Mouse (Mus musculus) megakaryocyte-erythroid progenitor cell, adult 5-6 weeks (primary cell): ENCODE measurements around the gene Sec23a. TPM values are rescaled to one million over a fixed set of nuclear protein-coding genes. Genes with fewer than 3 reads are reported as not detected.

Experiments
- total RNA-seq, 2 experiments: library from RNA; stranded (forward) in 1 of 2; stranded (reverse) in 1 of 2; fragments of 200-1000, 215-1000 nt in 1 of 2; fragments of >200 nt in 1 of 2; fragmentation: Nextera tagmentation in 1 of 2; gene quantifications; 2 replicates each; pipeline ENCODE4 v1.2.3; 2014 to 2017

Sec23a gene
- total RNA-seq, 2 experiments from 2014 or later = 9.8 to 28.0 TPM

Other genes starting within 250 kb of the Sec23a start
- gene Gemin2, start 1.4 kb upstream of the Sec23a start, total RNA-seq (2014; fragmentation: Nextera tagmentation) = 26.8 and 41.3 TPM in 2 replicates
- gene Gemin2, start 1.4 kb upstream of the Sec23a start, total RNA-seq (2017) = 23.1 and 28.5 TPM in 2 replicates
- gene Trappc6b, start 49.5 kb upstream of the Sec23a start, total RNA-seq (2014; fragmentation: Nextera tagmentation) = 38.1 and 68.1 TPM in 2 replicates
- gene Trappc6b, start 49.5 kb upstream of the Sec23a start, total RNA-seq (2017) = 39.4 and 68.8 TPM in 2 replicates
- gene Pnn, start 54.9 kb upstream of the Sec23a start, total RNA-seq (2014; fragmentation: Nextera tagmentation) = 119 and 145 TPM in 2 replicates
- 135 and 162 TPM in 2 replicates for gene Pnn, start 54.9 kb upstream of the Sec23a start, total RNA-seq (2017)
- gene Mia2, start 83.8 kb upstream of the Sec23a start, total RNA-seq (2014; fragmentation: Nextera tagmentation) = 99.9 and 136 TPM in 2 replicates
- gene Mia2, start 83.8 kb upstream of the Sec23a start, total RNA-seq (2017) = 158 and 174 TPM in 2 replicates
- 28.1 and 48.0 TPM in 2 replicates for gene Fbxo33, start 207.7 kb upstream of the Sec23a start, total RNA-seq (2014; fragmentation: Nextera tagmentation)
- 44.1 and 45.7 TPM in 2 replicates for gene Fbxo33, start 207.7 kb upstream of the Sec23a start, total RNA-seq (2017)